Mouse (Mus musculus): ENCODE data around the gene Shld1. TPM values are rescaled to one million over a fixed set of nuclear protein-coding genes. Genes with fewer than 3 reads are reported as not detected.
A peak's percentile ranks its signal among the peaks of the same experiment; 100 is the strongest.

Gene Shld1
- polyA plus RNA-seq, 1 experiment, result 29.7 TPM

DNA sequence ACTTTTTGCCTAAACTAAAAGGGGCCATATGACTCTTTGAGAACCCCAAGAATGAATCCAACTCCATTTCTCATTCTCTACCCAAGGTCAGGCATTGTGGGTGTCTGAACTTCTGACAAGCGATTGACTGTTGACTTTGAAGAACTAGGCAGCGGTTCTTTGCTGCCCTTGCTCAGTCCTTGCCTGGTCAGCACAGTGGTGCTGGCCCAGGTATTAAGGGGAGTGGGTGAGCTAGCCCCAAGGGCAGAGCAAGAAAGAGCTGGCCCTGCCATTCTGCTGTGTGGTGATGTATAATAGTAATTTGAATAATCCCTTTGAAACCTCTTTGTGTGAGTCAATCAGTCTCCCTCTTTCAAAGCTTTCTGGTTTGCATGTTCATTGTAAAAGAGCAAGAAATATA, 39.4 kb downstream of the Shld1 start:
- peaks cover 8% of the 10 kb centered on the region for H3K4me1 ChIP-seq (ENCODE audit: control insufficient read depth, insufficient read depth, low read length)
- TF ChIP-seq CTCF (IDR thresholded peaks at IDR 0.05; ENCODE audit: borderline replicate concordance, insufficient read depth, low read depth, low read length), result no peak
- no peaks in the 10 kb centered on the region for H3K27me3 ChIP-seq (ENCODE audit: control insufficient read depth, insufficient read depth, low read length)
- no peak for DNase-seq
- no peak overlapping the region for H3K27ac ChIP-seq (ENCODE audit: insufficient read depth, low read length)
- no peak overlapping the region for H3K4me3 ChIP-seq (replicated peaks; ENCODE audit: insufficient read depth, low read depth, low read length)
- 96% methylated on average over 2 of the region's 2 CpGs for WGBS

- no peak for DNase-seq
- Histone ChIP-seq H3K4me1 (ENCODE audit: control insufficient read depth, insufficient read depth, low read length) (peaks cover 9% of the 10 kb centered on the region), H3K27me3 (ENCODE audit: control insufficient read depth, insufficient read depth, low read length) (no peaks in the 10 kb centered on the region), H3K4me3 (replicated peaks; ENCODE audit: insufficient read depth, low read depth, low read length) (no peak overlapping the region), H3K27ac (ENCODE audit: insufficient read depth, low read length) (no peak overlapping the region)
- 90% methylated on average over 5 of the region's 5 CpGs for whole genome bisulfite sequencing
- TF ChIP-seq POLR2A (IDR thresholded peaks at IDR 0.05; ENCODE audit: borderline replicate concordance, insufficient read depth, low read length) (no peak), CTCF (IDR thresholded peaks at IDR 0.05; ENCODE audit: borderline replicate concordance, insufficient read depth, low read depth, low read length) (no peak)
Observed at GRCm38 (mm10) chr2:132732940-132733339, 46.2 kb downstream of the Shld1 start.

- no peaks in the 10 kb centered on the region for H3K27me3 ChIP-seq (ENCODE audit: control insufficient read depth, insufficient read depth, low read length)
- no peak overlapping the region for H3K27ac ChIP-seq (ENCODE audit: insufficient read depth, low read length)
- DNase-seq, result no peak
- no peak overlapping the region for H3K4me3 ChIP-seq (replicated peaks; ENCODE audit: insufficient read depth, low read depth, low read length)
- peaks cover 15% of the 10 kb centered on the region for H3K4me1 ChIP-seq (ENCODE audit: control insufficient read depth, insufficient read depth, low read length)
- no peak for TF ChIP-seq POLR2A (IDR thresholded peaks at IDR 0.05; ENCODE audit: borderline replicate concordance, insufficient read depth, low read length)
- no peak for TF ChIP-seq CTCF (IDR thresholded peaks at IDR 0.05; ENCODE audit: borderline replicate concordance, insufficient read depth, low read depth, low read length)
- 95% methylated on average over 10 of the region's 10 CpGs for WGBS
Observed at GRCm38 (mm10) chr2:132733603-132734573, 47.2 kb downstream of the Shld1 start.

- peak; percentile 82 to 90 for DNase-seq
- WGBS, result 1% methylated on average over 2 of the region's 2 CpGs
- Histone ChIP-seq H3K27ac (ENCODE audit: insufficient read depth, low read length) (peak overlapping the region; percentile 99), H3K4me1 (ENCODE audit: control insufficient read depth, insufficient read depth, low read length) (peaks cover 33% of the 10 kb centered on the region), H3K4me3 (replicated peaks; ENCODE audit: insufficient read depth, low read depth, low read length) (no peak overlapping the region), H3K27me3 (ENCODE audit: control insufficient read depth, insufficient read depth, low read length) (no peaks in the 10 kb centered on the region)
- TF ChIP-seq CTCF (IDR thresholded peaks at IDR 0.05; ENCODE audit: borderline replicate concordance, insufficient read depth, low read depth, low read length) (no peak), POLR2A (IDR thresholded peaks at IDR 0.05; ENCODE audit: borderline replicate concordance, insufficient read depth, low read length) (no peak)
Observed at GRCm38 (mm10) chr2:132738816-132739432, 52.2 kb downstream of the Shld1 start.

DNA sequence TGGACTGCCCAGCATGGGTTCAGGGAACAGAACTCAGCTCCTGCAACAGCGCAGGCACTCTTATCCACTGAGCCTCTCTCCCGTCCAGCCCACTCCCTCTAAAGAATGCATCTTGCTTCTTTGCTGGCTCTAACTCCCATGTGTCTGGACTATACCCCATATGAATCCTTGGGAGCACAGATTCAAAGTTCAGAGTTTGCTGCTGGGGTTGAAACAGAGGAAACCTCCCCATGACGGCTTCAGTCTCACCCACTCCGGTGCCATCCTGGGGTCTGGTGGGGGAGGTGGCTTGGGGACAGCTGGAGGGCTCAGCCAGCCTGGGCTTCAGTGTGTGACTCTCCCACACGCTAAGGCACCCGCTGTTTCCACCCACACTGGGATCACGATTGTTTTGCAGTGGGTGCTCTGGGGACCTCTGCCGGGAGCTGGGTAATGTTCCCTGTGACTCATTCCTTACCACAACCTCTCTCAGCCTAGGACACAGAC, 55.2 kb downstream of the Shld1 start:
- 19% methylated on average over 8 of the region's 8 CpGs for WGBS
- H3K4me1 ChIP-seq (ENCODE audit: control insufficient read depth, insufficient read depth, low read length), result peaks cover 47% of the 10 kb centered on the region
- H3K27me3 ChIP-seq (ENCODE audit: control insufficient read depth, insufficient read depth, low read length), result no peaks in the 10 kb centered on the region
- no peak overlapping the region for H3K4me3 ChIP-seq (replicated peaks; ENCODE audit: insufficient read depth, low read depth, low read length)
- peak; percentile 50 to 57 for DNase-seq
- TF ChIP-seq CTCF (IDR thresholded peaks at IDR 0.05; ENCODE audit: borderline replicate concordance, insufficient read depth, low read depth, low read length), result 0 out of 2 replicates have a peak, but pooled peaks have one; percentile 9
- no peak for TF ChIP-seq POLR2A (IDR thresholded peaks at IDR 0.05; ENCODE audit: borderline replicate concordance, insufficient read depth, low read length)
- peak overlapping the region; percentile 62 for H3K27ac ChIP-seq (ENCODE audit: insufficient read depth, low read length)

DNA sequence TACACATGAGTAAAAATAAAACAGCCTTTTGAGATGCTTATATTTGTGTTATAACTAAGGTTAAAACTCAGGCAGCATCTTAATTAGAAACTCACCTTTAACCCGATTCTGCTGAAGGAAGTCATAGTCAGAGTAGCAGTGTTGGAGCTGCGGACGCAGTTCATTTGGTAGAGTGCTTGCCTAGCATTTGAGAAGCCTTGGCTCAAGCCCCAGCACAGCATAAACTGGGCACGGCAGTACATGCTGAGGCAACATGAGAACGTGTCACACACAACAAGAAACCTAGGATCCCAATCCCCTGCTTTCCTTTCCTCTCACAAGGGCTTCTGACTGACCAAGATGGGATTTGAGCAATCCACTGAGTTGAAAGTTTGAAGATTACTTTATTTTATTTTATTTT, 58.1 kb downstream of the Shld1 start:
- peak overlapping the region; percentile 99 for H3K27ac ChIP-seq (ENCODE audit: insufficient read depth, low read length)
- TF ChIP-seq CTCF (IDR thresholded peaks at IDR 0.05; ENCODE audit: borderline replicate concordance, insufficient read depth, low read depth, low read length) (no peak), POLR2A (IDR thresholded peaks at IDR 0.05; ENCODE audit: borderline replicate concordance, insufficient read depth, low read length) (no peak)

DNA sequence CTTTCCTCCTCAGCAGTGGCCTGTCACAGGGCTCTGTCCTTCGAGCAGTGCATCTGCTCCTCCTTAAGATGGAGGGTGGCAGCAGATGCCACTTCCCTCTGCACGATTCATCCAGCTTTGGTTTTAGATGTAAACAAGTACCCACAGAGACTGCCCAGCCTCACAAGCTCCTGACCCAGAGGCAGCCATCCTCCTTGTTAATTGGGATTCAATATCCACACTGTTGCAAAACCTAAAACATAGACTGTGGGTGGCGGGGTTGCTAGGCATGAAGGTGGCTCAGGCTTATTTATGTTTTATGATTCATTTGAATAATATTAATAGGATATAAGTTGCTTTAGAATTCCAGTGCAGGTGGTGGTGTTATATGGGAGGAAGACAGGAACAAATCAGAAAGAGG, 59.4 kb downstream of the Shld1 start:
- Histone ChIP-seq H3K4me3 (replicated peaks; ENCODE audit: insufficient read depth, low read depth, low read length) (no peak overlapping the region), H3K27me3 (ENCODE audit: control insufficient read depth, insufficient read depth, low read length) (no peaks in the 10 kb centered on the region), H3K27ac (ENCODE audit: insufficient read depth, low read length) (peak overlapping the region; percentile 78), H3K4me1 (ENCODE audit: control insufficient read depth, insufficient read depth, low read length) (peaks cover 47% of the 10 kb centered on the region)
- DNase-seq, result no peak
- TF ChIP-seq POLR2A (IDR thresholded peaks at IDR 0.05; ENCODE audit: borderline replicate concordance, insufficient read depth, low read length), result no peak
- no peak for TF ChIP-seq CTCF (IDR thresholded peaks at IDR 0.05; ENCODE audit: borderline replicate concordance, insufficient read depth, low read depth, low read length)
- 42% methylated on average over 3 of the region's 3 CpGs for WGBS

More for the DNA sequence above, 58.1 kb downstream of the Shld1 start:
- Histone ChIP-seq H3K4me1 (ENCODE audit: control insufficient read depth, insufficient read depth, low read length) (peaks cover 36% of the 10 kb centered on the region), H3K4me3 (replicated peaks; ENCODE audit: insufficient read depth, low read depth, low read length) (peak overlapping the region; percentile 15), H3K27me3 (ENCODE audit: control insufficient read depth, insufficient read depth, low read length) (no peaks in the 10 kb centered on the region)
- WGBS, result 15% methylated on average over 5 of the region's 5 CpGs
- DNase-seq, result peak; percentile 54 to 71

All from cerebellum, adult 2 months (tissue).